Mouse (Mus musculus): ENCODE results near the gene Gm20388. TPM values are rescaled to one million over a fixed set of nuclear protein-coding genes. Genes with fewer than 3 reads are reported as not detected.
A peak's percentile ranks its signal among the peaks of the same experiment; 100 is the strongest.

Gene Gm20388
- polyA plus RNA-seq, 1 experiment: 49.7 TPM

DNA sequence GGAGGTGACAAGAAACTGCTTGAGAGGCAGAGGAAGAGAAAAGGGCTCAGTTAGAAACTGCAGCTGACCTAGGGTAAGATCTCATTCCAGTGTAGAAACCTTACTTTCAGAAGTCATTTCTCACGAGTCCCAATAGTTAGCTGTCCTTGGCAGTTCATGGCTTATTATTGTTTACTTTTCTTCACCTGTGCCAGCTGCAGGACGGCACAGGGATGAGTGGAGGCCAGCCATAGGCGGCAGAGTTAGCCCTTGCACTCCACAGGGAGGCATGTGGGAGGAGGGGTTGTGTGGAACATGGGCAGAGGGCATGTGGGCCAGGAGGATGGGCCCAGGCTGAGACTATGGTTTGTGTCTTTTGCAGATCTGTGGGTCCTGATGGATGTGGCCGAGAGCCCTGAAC is 2472.4 kb downstream of the Gm20388 start:
- no peak for DNase-seq
- H3K36me3 ChIP-seq (ENCODE audit: control insufficient read depth, insufficient read depth, low read length): no peaks in the 10 kb centered on the region; the same call in none of the 2 replicates
- TF ChIP-seq CTCF (conservative IDR thresholded peaks at IDR 0.05; ENCODE audit: insufficient read depth, insufficient read length, low read depth, low read length) (no peak), POLR2A (IDR thresholded peaks at IDR 0.05; ENCODE audit: low read depth, low read length) (no peak)
- WGBS: 49% methylated on average over 4 of the region's 4 CpGs
- no peak overlapping the region for H3K4me3 ChIP-seq (ENCODE audit: insufficient read depth, low read depth, low read length)
- no peak overlapping the region for H3K27ac ChIP-seq (ENCODE audit: insufficient read depth, low read depth, low read length)
- H3K27me3 ChIP-seq (replicated peaks; ENCODE audit: control insufficient read depth, insufficient read depth, low read length): no peaks in the 10 kb centered on the region
- peaks cover 3% of the 10 kb centered on the region; the same call in 1 of the 2 replicates for H3K4me1 ChIP-seq (ENCODE audit: control insufficient read depth, insufficient read depth, low read length)

DNA sequence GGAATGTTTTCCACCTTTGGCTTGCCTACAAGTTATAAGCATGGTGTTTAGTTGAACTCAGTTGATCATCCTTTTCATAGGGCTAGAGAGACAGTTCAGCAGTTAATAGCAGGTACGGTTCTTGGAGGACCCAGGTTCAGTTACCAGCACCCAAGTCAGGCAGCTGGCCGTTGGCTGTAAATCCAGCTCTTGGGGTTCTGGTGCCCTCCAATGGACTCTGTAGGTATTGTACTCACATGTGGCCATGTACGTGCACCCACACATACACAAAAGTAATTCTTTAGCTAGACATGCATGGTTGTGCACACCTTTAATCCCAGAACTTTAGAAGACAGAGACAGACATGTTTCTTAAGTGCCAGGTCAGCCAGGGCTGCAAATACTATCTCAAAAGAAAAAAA is 2478.7 kb downstream of the Gm20388 start:
- Histone ChIP-seq H3K4me3 (ENCODE audit: insufficient read depth, low read depth, low read length) (no peak overlapping the region), H3K4me1 (ENCODE audit: control insufficient read depth, insufficient read depth, low read length) (no peaks in the 10 kb centered on the region), H3K27me3 (replicated peaks; ENCODE audit: control insufficient read depth, insufficient read depth, low read length) (no peaks in the 10 kb centered on the region), H3K27ac (ENCODE audit: insufficient read depth, low read depth, low read length) (no peak overlapping the region), H3K36me3 (ENCODE audit: control insufficient read depth, insufficient read depth, low read length) (peaks cover 3% of the 10 kb centered on the region)
- 83% methylated on average over 3 of the region's 3 CpGs for WGBS
- TF ChIP-seq POLR2A (IDR thresholded peaks at IDR 0.05; ENCODE audit: low read depth, low read length) (no peak), CTCF (conservative IDR thresholded peaks at IDR 0.05; ENCODE audit: insufficient read depth, insufficient read length, low read depth, low read length) (peak; percentile 23; the same call in 1 of the 2 replicates)
- no peak for DNase-seq

DNA sequence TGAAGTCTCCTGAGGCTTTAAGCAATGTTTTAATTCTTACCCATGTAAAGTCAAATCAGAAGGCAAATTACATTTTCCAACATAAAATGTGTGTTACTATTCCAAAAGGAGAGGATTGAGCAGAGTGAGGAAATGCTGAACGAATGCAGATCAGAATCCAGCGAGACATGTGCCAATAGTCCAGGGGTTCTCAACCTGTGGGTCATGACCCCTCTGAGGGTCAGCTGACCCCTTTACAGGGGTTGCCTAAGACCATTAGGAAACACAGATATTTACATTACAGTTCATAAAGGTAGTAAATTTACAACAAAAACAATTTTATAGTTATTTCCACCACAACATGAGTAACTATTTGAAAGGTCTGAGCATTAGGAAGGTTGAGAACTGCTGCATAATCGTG is 2480.1 kb downstream of the Gm20388 start:
- H3K36me3 ChIP-seq (ENCODE audit: control insufficient read depth, insufficient read depth, low read length): peaks cover 3% of the 10 kb centered on the region
- DNase-seq: no peak
- H3K4me1 ChIP-seq (ENCODE audit: control insufficient read depth, insufficient read depth, low read length): no peaks in the 10 kb centered on the region

DNA sequence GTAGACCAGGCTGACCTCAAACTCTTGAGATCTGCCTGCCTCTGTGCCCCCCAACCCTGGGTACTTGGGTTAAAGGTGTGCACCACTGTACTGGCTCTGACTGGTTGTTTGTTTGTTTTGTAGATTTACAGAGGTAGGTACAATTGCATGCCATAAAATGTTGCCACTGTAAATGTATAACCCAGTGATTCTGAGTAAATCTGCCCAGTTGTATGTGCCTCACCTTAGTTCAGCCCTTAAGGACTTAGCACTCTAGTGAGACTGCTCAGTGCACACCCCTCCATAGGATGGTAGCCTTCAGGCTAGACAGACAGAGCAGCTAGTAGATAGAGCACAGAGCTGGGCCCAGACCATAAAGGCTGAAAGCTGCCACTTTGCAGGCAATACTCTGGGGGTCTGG is 2483.1 kb downstream of the Gm20388 start:
- TF ChIP-seq POLR2A (IDR thresholded peaks at IDR 0.05; ENCODE audit: low read depth, low read length) (no peak), CTCF (conservative IDR thresholded peaks at IDR 0.05; ENCODE audit: insufficient read depth, insufficient read length, low read depth, low read length) (no peak)
- no peak overlapping the region for H3K4me3 ChIP-seq (ENCODE audit: insufficient read depth, low read depth, low read length)
- H3K27me3 ChIP-seq (replicated peaks; ENCODE audit: control insufficient read depth, insufficient read depth, low read length): no peaks in the 10 kb centered on the region
- no peaks in the 10 kb centered on the region for H3K4me1 ChIP-seq (ENCODE audit: control insufficient read depth, insufficient read depth, low read length)
- DNase-seq: no peak
- no peaks in the 10 kb centered on the region; the same call in none of the 2 replicates for H3K36me3 ChIP-seq (ENCODE audit: control insufficient read depth, insufficient read depth, low read length)
- H3K27ac ChIP-seq (ENCODE audit: insufficient read depth, low read depth, low read length): no peak overlapping the region

More for the DNA sequence above, 2480.1 kb downstream of the Gm20388 start:
- 64% methylated on average over 3 of the region's 3 CpGs for WGBS
- TF ChIP-seq POLR2A (IDR thresholded peaks at IDR 0.05; ENCODE audit: low read depth, low read length): no peak
- TF ChIP-seq CTCF (conservative IDR thresholded peaks at IDR 0.05; ENCODE audit: insufficient read depth, insufficient read length, low read depth, low read length): no peak
- H3K27me3 ChIP-seq (replicated peaks; ENCODE audit: control insufficient read depth, insufficient read depth, low read length): no peaks in the 10 kb centered on the region
- H3K27ac ChIP-seq (ENCODE audit: insufficient read depth, low read depth, low read length): no peak overlapping the region
- H3K4me3 ChIP-seq (ENCODE audit: insufficient read depth, low read depth, low read length): no peak overlapping the region

DNA sequence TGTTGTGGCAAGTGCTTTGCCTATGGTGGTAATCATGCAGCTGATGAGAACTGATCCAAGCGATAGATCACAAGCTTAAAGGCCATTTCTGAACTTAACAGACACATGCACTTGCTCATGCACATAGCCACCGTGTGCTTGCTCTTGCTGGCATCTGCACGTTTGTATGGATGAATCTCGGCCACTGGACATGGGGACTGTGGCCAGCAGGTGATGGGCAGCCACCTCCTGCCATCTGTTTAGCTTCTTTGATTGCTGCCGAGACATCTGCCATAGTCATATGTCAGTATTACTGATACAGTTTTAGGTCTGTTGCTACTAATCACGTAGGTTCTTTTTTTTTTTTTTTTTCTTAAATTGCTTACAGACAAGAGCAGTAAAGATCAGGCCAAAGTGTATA is 2484.7 kb downstream of the Gm20388 start:
- peaks cover under 1% of the 10 kb centered on the region; the same call in 1 of the 2 replicates for H3K36me3 ChIP-seq (ENCODE audit: control insufficient read depth, insufficient read depth, low read length)
- H3K27me3 ChIP-seq (replicated peaks; ENCODE audit: control insufficient read depth, insufficient read depth, low read length): no peaks in the 10 kb centered on the region
- 87% methylated on average over 6 of the region's 6 CpGs for WGBS
- DNase-seq: no peak
- H3K4me1 ChIP-seq (ENCODE audit: control insufficient read depth, insufficient read depth, low read length): no peaks in the 10 kb centered on the region
- TF ChIP-seq CTCF (conservative IDR thresholded peaks at IDR 0.05; ENCODE audit: insufficient read depth, insufficient read length, low read depth, low read length) (no peak), POLR2A (IDR thresholded peaks at IDR 0.05; ENCODE audit: low read depth, low read length) (no peak)
- H3K27ac ChIP-seq (ENCODE audit: insufficient read depth, low read depth, low read length): no peak overlapping the region
- H3K4me3 ChIP-seq (ENCODE audit: insufficient read depth, low read depth, low read length): no peak overlapping the region

DNA sequence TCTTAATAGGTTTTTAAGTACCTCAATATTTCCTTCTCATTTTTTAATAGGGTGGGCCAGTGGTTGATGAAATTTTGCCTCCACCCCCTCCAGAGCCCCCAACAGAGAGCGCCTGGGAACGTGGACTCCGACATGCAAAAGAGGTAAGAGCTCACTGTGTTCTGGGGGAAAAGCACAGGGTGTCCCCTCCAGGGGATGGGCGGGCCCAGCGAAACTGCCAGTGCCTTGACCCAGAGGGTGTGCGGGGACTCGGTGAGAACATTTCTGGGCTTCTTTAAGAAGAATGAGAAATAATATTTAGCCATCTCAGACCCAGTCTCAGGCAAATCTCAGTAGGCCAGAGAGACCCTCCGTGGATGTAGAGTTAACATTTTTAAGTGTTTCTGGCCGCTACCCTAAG is 2487.5 kb downstream of the Gm20388 start:
- TF ChIP-seq CTCF (conservative IDR thresholded peaks at IDR 0.05; ENCODE audit: insufficient read depth, insufficient read length, low read depth, low read length) (no peak), POLR2A (IDR thresholded peaks at IDR 0.05; ENCODE audit: low read depth, low read length) (no peak)
- no peak overlapping the region for H3K27ac ChIP-seq (ENCODE audit: insufficient read depth, low read depth, low read length)
- 95% methylated on average over 9 of the region's 9 CpGs for WGBS
- H3K36me3 ChIP-seq (ENCODE audit: control insufficient read depth, insufficient read depth, low read length): peaks cover 3% of the 10 kb centered on the region; the same call in 1 of the 2 replicates
- H3K4me1 ChIP-seq (ENCODE audit: control insufficient read depth, insufficient read depth, low read length): no peaks in the 10 kb centered on the region
- H3K27me3 ChIP-seq (replicated peaks; ENCODE audit: control insufficient read depth, insufficient read depth, low read length): no peaks in the 10 kb centered on the region
- H3K4me3 ChIP-seq (ENCODE audit: insufficient read depth, low read depth, low read length): no peak overlapping the region
- no peak for DNase-seq

DNA sequence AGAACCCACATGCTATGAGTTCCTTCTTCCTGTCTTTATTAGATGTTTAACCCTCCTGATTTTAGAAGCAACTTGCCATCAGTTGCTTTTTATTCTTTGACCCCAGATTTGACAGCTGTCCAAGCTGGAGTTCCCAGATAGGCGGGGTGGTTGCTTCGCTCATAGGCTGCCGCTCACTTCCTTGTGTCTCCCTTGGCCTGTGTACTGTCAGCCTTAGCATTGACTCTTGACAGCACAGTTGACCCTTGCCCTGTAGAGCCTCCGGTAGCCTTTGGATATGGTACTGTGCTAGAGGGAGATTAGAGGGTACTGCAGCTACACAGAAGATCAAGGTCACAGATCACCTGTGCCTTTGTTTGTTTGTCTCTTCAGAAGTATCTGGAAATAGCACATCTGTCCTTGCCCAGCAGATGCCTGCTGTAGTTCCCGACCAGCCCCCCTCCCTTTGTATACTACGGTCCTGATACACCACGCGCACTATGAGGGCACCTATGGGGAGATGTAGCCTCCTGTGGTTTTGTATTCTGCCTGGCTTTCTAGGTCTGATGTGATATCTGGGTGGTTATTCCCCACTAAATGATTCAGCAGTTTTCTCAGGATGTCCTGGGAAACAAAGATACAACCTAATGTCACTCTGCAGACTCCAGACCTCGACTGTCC is 2494.6 kb downstream of the Gm20388 start:
- no peak overlapping the region for H3K4me3 ChIP-seq (ENCODE audit: insufficient read depth, low read depth, low read length)
- DNase-seq: peak; percentile 86
- TF ChIP-seq CTCF (conservative IDR thresholded peaks at IDR 0.05; ENCODE audit: insufficient read depth, insufficient read length, low read depth, low read length) (no peak), POLR2A (IDR thresholded peaks at IDR 0.05; ENCODE audit: low read depth, low read length) (no peak)
- 54% methylated on average over 9 of the region's 9 CpGs for WGBS
- peaks cover 7% of the 10 kb centered on the region; the same call in 1 of the 2 replicates for H3K36me3 ChIP-seq (ENCODE audit: control insufficient read depth, insufficient read depth, low read length)
- no peak overlapping the region for H3K27ac ChIP-seq (ENCODE audit: insufficient read depth, low read depth, low read length)
- H3K4me1 ChIP-seq (ENCODE audit: control insufficient read depth, insufficient read depth, low read length): peaks cover 4% of the 10 kb centered on the region; the same call in 1 of the 2 replicates
- H3K27me3 ChIP-seq (replicated peaks; ENCODE audit: control insufficient read depth, insufficient read depth, low read length): no peaks in the 10 kb centered on the region

Measured in kidney, adult 2 months (tissue).